Mouse (Mus musculus): ENCODE results near the gene Lmf1. TPM values are rescaled to one million over a fixed set of nuclear protein-coding genes. Genes with fewer than 3 reads are reported as not detected.

The Lmf1 gene
- polyA plus RNA-seq, 1 experiment from 2014 or later = 26.2 TPM

DNA sequence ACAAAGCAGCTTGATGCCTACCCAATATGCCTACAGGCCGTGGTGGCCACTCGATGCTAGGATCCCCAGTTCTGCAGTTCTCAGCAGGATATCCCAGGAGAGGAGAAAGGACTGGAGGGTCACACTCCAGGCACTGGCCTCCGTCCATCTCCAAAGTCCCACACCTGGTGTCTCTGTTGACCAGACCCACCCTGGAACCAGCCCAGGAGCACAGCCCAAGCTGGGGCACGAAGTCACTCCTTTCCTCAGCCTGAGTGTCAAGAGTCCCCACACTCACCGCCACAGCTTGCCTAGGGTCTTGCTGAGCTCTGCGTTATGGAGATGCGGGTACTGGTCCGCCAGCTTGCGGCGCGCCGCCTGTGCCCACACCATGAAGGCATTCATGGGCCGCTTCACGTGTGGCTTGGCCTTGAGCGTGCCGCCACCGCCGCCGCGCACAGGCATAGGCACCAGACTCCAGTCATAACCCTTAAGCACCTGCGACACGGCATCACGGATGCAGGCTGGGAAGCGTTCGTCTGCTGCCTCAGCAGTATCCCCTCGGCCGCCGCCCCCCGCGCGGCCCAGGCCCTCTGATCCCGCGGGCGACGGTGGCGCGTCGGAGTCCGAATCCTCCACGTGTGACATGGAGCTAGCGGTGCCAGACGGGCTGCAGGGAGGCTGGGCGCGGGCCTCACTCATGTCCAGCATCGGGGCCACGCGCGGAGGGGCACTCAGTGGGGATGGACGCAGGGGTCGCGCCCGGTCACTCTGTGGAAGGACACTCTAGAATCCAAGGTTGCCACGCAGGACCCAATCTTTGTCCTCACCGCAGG lies 8.8 kb upstream of the Lmf1 start:
- H3K4me1 ChIP-seq = peaks cover 46% of the 10 kb centered on the region
- H3K9me3 ChIP-seq (replicated peaks) = no peaks in the 10 kb centered on the region
- peak overlapping the region; percentile 62; the same call in 1 of the 2 replicates for H3K27ac ChIP-seq (replicated peaks)
- peak overlapping the region; percentile 54 for H3K9ac ChIP-seq (replicated peaks)
- H3K36me3 ChIP-seq = no peaks in the 10 kb centered on the region
- peaks cover 25% of the 10 kb centered on the region for H3K27me3 ChIP-seq (replicated peaks)
- WGBS = 2% methylated on average over 54 of the region's 54 CpGs
- peak overlapping the region; percentile 50 for H3K4me3 ChIP-seq (replicated peaks)
- ATAC-seq (ENCODE audit: low FRiP score) = peak; percentile 7; the same call in 1 of the 2 replicates
- H3K4me2 ChIP-seq = peak overlapping the region; percentile 93

DNA sequence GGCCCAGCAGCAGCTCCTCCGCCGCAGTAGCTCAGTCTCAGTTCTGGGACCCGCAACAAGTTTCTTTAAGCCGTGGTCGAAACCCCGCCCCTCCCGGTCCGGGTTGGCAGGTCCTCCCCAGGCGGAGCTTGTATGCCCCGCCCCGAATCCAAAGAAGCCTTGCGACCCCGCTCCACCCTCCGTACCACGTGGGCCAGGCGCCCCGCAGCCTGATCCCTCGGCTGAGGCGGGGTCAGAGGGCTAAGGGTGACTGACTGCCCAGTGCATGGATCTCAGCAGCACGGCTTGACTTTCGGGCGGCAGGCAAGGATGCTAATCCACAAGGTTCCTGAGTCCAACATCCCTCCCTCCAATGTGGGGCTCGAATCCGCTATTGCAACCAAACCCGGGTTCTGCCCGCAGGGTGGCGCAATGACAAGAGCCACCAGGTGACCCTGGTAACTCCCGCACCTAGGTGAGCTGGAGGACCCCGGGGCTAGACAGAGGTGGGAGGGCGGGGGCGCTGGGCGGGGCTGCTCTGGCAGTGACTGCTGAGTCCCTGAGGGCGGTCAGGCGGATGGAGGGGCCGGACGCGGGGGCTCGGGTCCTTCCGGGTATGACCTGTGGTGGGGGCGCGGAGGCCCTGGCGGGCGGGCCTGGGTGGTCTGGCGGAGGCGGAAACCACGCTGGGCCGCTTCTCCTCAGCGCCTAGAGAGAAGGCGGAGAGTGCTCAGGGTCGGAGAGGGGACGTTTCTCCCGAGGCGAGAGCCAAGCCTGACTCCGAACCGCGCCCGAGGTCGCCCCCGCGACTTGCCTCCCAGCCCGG lies 8.0 kb upstream of the Lmf1 start, which contains the start of gene Sox8:
Sox8 (minus strand) TSS at position 39 of the 805 bp plus-strand sequence.
- H3K4me2 ChIP-seq = peak within 1 kb of the TSS; percentile 93
- H3K9ac ChIP-seq (replicated peaks) = peak within 1 kb of the TSS; percentile 54
- H3K27me3 ChIP-seq (replicated peaks) = peaks cover 25% of the 10 kb centered on the region
- no peaks in the 10 kb centered on the region for H3K9me3 ChIP-seq (replicated peaks)
- H3K4me3 ChIP-seq (replicated peaks) = peak within 1 kb of the TSS; percentile 50
- H3K4me1 ChIP-seq = peaks cover 48% of the 10 kb centered on the region
- 1% methylated on average over 61 of the region's 61 CpGs for WGBS
- peak; percentile 71 for ATAC-seq (ENCODE audit: low FRiP score)
- H3K36me3 ChIP-seq = no peaks in the 10 kb centered on the region
- peak within 1 kb of the TSS; percentile 62; the same call in 1 of the 2 replicates for H3K27ac ChIP-seq (replicated peaks)

DNA sequence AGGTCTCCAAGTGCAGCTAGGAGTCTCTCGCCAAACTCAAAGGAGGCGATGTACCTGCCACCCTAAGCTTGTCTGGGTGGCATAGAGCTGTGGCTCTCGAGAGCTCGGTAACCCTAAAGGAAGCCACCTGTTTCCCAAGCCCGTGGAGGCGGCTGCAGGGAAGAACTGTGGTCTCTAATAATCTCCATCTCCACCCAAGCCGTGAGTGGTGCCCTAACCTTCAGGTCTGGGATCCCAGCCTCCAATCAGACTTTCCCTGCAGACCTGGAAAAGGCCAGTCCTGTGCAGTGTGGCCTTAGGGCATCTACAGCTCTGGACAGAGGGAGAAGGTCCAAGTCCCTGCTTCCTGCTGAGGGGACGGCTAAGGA lies 7.4 kb upstream of the Lmf1 start:
- ATAC-seq (ENCODE audit: low FRiP score) = no peak
- 9% methylated on average over 8 of the region's 8 CpGs for WGBS
- H3K27me3 ChIP-seq (replicated peaks) = peaks cover 25% of the 10 kb centered on the region

DNA sequence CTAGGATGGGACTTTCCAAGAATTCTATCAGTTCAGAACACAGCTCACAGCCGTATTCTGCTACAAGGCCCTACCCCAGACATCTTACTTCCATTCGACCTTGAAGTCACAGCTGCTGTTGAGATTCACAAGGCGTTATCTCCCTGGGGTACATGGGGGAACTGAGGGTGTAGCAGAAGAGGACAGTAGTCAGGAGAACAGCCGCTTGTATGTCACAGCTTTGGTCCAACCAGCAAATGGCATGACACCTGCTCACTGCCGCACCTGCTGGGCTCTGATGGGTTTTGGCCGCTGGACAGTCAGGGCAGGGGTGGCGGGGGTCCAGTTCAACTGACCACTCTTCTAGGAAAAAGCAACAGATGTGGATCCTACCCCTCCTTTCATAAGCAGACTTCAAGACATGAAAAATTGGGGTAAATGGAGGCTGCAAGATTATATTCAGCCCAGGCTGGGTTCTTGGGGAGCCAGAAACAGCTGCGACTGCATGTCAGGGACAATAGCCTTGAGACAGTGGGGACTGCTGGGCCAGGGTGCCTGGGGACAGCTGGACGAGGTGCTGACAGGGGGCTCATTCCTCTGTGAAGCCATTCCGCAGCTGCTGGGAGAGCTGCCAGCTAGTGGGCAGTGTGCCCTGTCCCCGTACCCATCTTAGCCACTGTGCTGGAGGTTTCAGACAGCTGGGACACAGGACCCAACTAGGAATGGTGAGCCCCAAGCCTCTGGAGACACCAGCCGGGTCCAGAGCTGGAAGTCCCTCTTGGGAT lies 3.5 kb upstream of the Lmf1 start:
- Histone ChIP-seq H3K27ac (replicated peaks) (no peak overlapping the region), H3K9ac (replicated peaks) (no peak overlapping the region)

More for the DNA sequence above, 7.4 kb upstream of the Lmf1 start:
- peak overlapping the region; percentile 93 for H3K4me2 ChIP-seq
- peak overlapping the region; percentile 50 for H3K4me3 ChIP-seq (replicated peaks)
- H3K36me3 ChIP-seq = no peaks in the 10 kb centered on the region
- no peaks in the 10 kb centered on the region for H3K9me3 ChIP-seq (replicated peaks)
- H3K27ac ChIP-seq (replicated peaks) = no peak overlapping the region
- peak overlapping the region; percentile 54; the same call in 1 of the 2 replicates for H3K9ac ChIP-seq (replicated peaks)
- H3K4me1 ChIP-seq = peaks cover 46% of the 10 kb centered on the region

DNA sequence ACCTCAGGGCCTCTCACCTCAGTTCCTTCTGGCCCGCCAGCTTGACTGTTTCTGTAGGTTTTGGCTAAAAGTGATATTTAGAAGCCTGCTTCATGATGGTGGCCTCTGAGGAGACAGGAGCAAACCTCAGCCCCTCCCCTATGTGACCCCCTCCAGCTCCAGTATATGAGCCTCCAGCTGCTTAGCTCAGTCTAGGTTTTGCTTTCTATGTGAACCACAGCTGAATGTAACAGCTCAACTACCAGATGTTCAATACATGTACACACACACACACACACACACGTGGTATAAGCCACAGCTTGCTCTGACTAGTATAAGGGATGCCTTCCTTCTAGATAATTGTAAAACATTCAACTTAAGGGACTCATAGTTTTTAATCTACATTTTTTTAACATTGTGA lies 2.9 kb upstream of the Lmf1 start:
- 61% methylated on average over 2 of the region's 2 CpGs for WGBS

More for the DNA sequence above, 3.5 kb upstream of the Lmf1 start:
- WGBS = 63% methylated on average over 12 of the region's 12 CpGs
- Histone ChIP-seq H3K9me3 (replicated peaks) (no peaks in the 10 kb centered on the region), H3K4me2 (no peak overlapping the region), H3K4me1 (peaks cover 46% of the 10 kb centered on the region), H3K36me3 (no peaks in the 10 kb centered on the region), H3K27me3 (replicated peaks) (peaks cover 1% of the 10 kb centered on the region), H3K4me3 (replicated peaks) (no peak overlapping the region)
- ATAC-seq (ENCODE audit: low FRiP score) = no peak

DNA sequence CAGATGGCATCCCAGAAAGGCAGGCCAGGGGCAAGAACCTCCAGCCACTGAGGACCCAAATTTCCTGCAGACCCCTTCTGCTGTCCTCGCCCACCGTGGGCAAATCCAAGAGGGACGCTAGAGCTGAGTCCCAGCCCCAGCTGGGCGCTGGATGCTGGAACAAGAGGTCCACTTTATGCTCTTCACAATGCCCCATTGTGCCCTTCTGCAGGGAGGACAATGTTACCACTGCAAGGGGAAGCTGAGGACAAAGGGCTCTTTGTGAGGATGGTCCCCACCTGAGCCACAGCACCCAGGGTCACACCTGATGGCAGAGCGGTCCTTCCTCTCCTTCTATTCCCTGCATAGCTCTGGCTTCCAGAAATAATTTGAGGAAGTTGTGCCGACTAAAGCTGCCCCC lies 1.6 kb upstream of the Lmf1 start:
- 52% methylated on average over 6 of the region's 6 CpGs for whole genome bisulfite sequencing
- Histone ChIP-seq H3K4me3 (replicated peaks) (no peak overlapping the region), H3K4me1 (peaks cover 33% of the 10 kb centered on the region), H3K36me3 (no peaks in the 10 kb centered on the region), H3K9me3 (replicated peaks) (no peaks in the 10 kb centered on the region), H3K27ac (replicated peaks) (no peak overlapping the region), H3K9ac (replicated peaks) (no peak overlapping the region), H3K4me2 (no peak overlapping the region), H3K27me3 (replicated peaks) (no peaks in the 10 kb centered on the region)
- no peak for ATAC-seq (ENCODE audit: low FRiP score)

More for the DNA sequence above, 2.9 kb upstream of the Lmf1 start:
- peaks cover 39% of the 10 kb centered on the region for H3K4me1 ChIP-seq
- H3K4me3 ChIP-seq (replicated peaks) = no peak overlapping the region
- no peaks in the 10 kb centered on the region; the same call in 1 of the 2 replicates for H3K27me3 ChIP-seq (replicated peaks)
- H3K36me3 ChIP-seq = no peaks in the 10 kb centered on the region
- no peak overlapping the region for H3K4me2 ChIP-seq
- H3K27ac ChIP-seq (replicated peaks) = 0 out of 2 replicates have a peak overlapping the region, but pooled peaks have one; percentile 18
- H3K9me3 ChIP-seq (replicated peaks) = no peaks in the 10 kb centered on the region
- H3K9ac ChIP-seq (replicated peaks) = no peak overlapping the region
- no peak for ATAC-seq (ENCODE audit: low FRiP score)

DNA sequence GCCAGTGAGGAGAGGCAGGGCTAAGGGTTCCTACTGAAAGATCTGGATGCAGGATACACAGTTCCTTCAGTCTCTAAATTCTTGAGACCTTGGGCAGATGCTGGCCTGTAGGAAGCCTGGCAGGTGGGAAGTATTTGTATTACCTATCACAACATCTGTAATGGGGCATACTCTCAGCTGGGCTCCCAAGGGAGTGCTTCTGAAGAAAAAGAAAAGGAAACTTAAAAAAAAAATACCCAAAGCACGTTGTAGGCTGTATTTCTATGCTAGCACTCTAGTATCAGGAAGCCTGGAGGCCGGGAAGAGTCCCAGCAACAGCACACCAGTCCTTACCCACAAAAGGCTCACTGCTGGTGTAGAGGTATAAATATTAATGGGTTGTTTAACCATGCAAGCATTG lies 1.2 kb upstream of the Lmf1 start:
- Histone ChIP-seq H3K36me3 (no peaks in the 10 kb centered on the region), H3K27me3 (replicated peaks) (no peaks in the 10 kb centered on the region), H3K27ac (replicated peaks) (no peak overlapping the region), H3K9me3 (replicated peaks) (no peaks in the 10 kb centered on the region), H3K4me2 (no peak overlapping the region), H3K4me1 (peaks cover 33% of the 10 kb centered on the region), H3K4me3 (replicated peaks) (no peak overlapping the region), H3K9ac (replicated peaks) (no peak overlapping the region)
- ATAC-seq (ENCODE audit: low FRiP score) = no peak
- 35% methylated on average over 2 of the region's 2 CpGs for WGBS

DNA sequence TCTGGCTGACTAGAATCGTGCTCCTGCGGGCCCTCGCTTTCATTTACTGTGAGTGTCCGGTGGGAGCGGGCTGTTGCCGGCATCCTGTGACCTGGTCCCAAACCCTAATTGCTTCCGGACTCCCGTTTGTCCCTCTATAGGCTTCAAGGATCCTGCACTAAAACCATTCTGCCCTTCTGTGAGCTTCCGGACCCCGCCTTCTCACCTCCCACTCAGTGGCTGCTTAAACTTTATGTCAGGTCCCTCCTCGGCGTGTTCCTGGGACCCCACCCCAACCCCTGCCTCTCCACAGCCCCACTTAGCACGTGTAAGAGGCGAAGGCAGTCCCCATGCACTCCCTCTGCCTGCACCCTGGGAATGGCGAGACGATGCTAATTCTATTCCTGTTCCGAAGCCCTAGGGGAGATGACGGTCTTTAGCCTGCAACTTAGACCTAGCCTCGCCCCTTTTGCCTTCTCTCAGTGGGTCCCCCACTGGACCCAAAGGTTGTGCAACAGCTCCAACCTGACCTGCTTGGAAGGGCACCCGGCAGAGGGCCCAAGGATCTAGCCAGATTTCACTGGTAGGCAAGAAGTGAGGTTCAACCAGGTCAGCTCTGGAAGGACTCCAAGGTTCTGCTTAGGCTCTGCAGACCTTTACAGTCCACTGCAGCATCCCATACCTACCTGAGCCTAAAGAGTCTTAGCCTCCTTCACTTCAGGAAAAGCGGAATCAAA lies 605 bp downstream of the Lmf1 start:
- Histone ChIP-seq H3K9ac (replicated peaks) (peak overlapping the region; percentile 74), H3K27me3 (replicated peaks) (no peaks in the 10 kb centered on the region), H3K4me3 (replicated peaks) (peak overlapping the region; percentile 71), H3K27ac (replicated peaks) (peak overlapping the region; percentile 81), H3K36me3 (0 out of 2 replicates have a peak, but pooled peaks cover under 1% of the 10 kb centered on the region), H3K9me3 (replicated peaks) (no peaks in the 10 kb centered on the region), H3K4me2 (peak overlapping the region; percentile 93), H3K4me1 (peaks cover 30% of the 10 kb centered on the region)
- 6% methylated on average over 21 of the region's 21 CpGs for WGBS
- peak; percentile 59 for ATAC-seq (ENCODE audit: low FRiP score)

DNA sequence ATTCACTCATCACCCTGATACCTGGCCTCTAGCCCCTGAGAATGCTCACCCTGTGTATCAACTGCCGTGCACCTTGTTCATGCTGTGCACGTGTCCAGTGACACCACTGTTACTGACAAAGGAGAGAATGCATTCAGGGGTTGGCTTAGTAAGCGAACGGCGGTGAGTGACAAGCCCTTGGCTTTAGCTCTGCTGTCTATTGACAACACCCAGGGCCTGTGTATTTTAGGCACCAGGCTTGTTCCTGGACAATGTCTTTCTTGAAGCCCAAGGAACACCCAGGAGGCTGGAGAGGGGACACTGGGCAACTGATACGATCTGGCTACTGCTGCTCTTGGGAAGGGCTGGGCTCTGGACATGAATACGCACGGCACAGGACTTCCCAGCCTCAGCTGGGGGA lies 3.2 kb downstream of the Lmf1 start:
- peaks cover 15% of the 10 kb centered on the region for H3K36me3 ChIP-seq
- no peak overlapping the region for H3K9ac ChIP-seq (replicated peaks)
- H3K4me2 ChIP-seq = no peak overlapping the region
- no peaks in the 10 kb centered on the region for H3K9me3 ChIP-seq (replicated peaks)
- peaks cover 21% of the 10 kb centered on the region for H3K4me1 ChIP-seq
- no peak overlapping the region for H3K27ac ChIP-seq (replicated peaks)
- H3K4me3 ChIP-seq (replicated peaks) = no peak overlapping the region
- WGBS = 88% methylated on average over 8 of the region's 8 CpGs
- no peak for ATAC-seq (ENCODE audit: low FRiP score)
- H3K27me3 ChIP-seq (replicated peaks) = no peaks in the 10 kb centered on the region

DNA sequence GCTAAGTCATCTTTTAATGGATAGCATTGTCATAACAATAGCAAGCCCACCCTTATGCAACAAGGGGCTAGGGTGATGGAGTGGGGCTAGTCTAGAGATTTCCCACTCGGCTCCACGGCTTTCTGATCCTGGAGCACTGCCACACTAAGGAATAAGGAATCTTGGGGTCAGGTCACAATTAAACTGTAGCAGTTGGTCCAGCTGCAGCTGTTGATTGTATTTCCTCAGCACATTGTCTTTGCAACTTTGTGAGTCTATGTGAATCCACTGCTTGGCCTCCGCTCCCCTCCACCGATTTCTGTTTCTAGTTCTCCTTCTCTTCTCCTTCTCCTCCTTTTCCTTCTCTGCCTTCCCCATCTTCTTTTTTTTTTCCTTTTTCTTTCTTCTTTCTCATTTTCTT lies 4.2 kb downstream of the Lmf1 start:
- ATAC-seq (ENCODE audit: low FRiP score) = no peak
- WGBS = 89% methylated on average over 4 of the region's 4 CpGs
- Histone ChIP-seq H3K4me2 (no peak overlapping the region), H3K27ac (replicated peaks) (no peak overlapping the region), H3K4me1 (peaks cover 16% of the 10 kb centered on the region), H3K4me3 (replicated peaks) (no peak overlapping the region), H3K27me3 (replicated peaks) (no peaks in the 10 kb centered on the region), H3K9me3 (replicated peaks) (no peaks in the 10 kb centered on the region), H3K36me3 (peaks cover 19% of the 10 kb centered on the region), H3K9ac (replicated peaks) (no peak overlapping the region)

DNA sequence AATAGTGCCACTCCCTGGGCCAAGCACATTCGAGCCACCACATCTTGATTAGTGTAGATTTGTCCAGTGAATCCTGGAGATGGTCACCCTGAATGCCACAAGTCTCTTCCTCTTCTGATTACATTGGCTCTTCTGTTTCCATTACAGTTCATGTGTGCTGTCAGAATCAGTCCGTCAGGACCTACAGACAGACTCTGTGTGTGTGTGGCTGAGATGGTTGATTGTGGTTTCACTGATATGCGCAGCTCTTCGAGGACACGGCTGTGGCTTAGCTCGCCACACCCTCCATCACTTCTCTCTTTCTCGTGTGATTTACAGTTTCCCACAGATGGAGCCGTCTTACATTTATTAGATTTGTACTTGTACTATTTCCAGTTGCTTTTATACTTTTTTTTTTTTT lies 5.0 kb downstream of the Lmf1 start:
- WGBS = 86% methylated on average over 8 of the region's 8 CpGs
- Histone ChIP-seq H3K27ac (replicated peaks) (no peak overlapping the region), H3K27me3 (replicated peaks) (no peaks in the 10 kb centered on the region), H3K4me2 (no peak overlapping the region), H3K36me3 (peaks cover 25% of the 10 kb centered on the region), H3K9me3 (replicated peaks) (no peaks in the 10 kb centered on the region), H3K4me1 (peaks cover 8% of the 10 kb centered on the region), H3K4me3 (replicated peaks) (no peak overlapping the region), H3K9ac (replicated peaks) (no peak overlapping the region)
- no peak for ATAC-seq (ENCODE audit: low FRiP score)

Measured in neural tube, embryonic 15.5 days (tissue).